Mouse (Mus musculus) forebrain, postnatal 0 days (tissue): ENCODE measurements at regions not wholly inside any gene's neighbourhood (a gene's known extent, or its start where the extent isn't known, plus 50 kb on each side); places are given as distances from the start of the nearest gene placed in this dataset.

Experiments used
- ATAC-seq: fragments of 200-750 bp; cut with Nextera tagmentation; 2 replicates; pipeline ENCODE4 v1.8.0; 2017; ENCODE audit warnings: mild to moderate bottlenecking, moderate library complexity
- DNase-seq: peaks from one replicate; pipeline ENCODE4 v3.0.0-alpha.2; 2015
- H3K27ac ChIP-seq: fragments of 300-500 bp; sonication (generic); 2 replicates; pipeline ENCODE4 v1.5.1; 2014; ENCODE audit warnings: low read depth, mild to moderate bottlenecking, antibody characterized with exemption, low read length, moderate library complexity, mixed read lengths
- H3K27me3 ChIP-seq: fragments of 300-500 bp; sonication (generic); 2 replicates; pipeline ENCODE4 v1.6.1; 2014; ENCODE audit warnings: mild to moderate bottlenecking, low read length, mixed read lengths; ENCODE audit not compliant: insufficient read depth
- H3K36me3 ChIP-seq: fragments of 300-500 bp; sonication (generic); 2 replicates; pipeline ENCODE4 v1.6.1; 2014; ENCODE audit warnings: mild to moderate bottlenecking, moderate library complexity; ENCODE audit not compliant: insufficient read depth
- H3K4me1 ChIP-seq: fragments of 300-500 bp; sonication (generic); 2 replicates; pipeline ENCODE4 v1.6.1; 2014; ENCODE audit warnings: antibody characterized with exemption; ENCODE audit not compliant: insufficient read depth
- H3K4me2 ChIP-seq: fragments of 300-500 bp; sonication (generic); 2 replicates; pipeline ENCODE4 v1.6.1; 2014; ENCODE audit warnings: low read depth, mild to moderate bottlenecking, moderate library complexity
- H3K4me3 ChIP-seq: fragments of 300-500 bp; sonication (generic); 2 replicates; pipeline ENCODE4 v1.5.1; 2014; ENCODE audit warnings: low read depth, low read length, mixed read lengths
- H3K9ac ChIP-seq: fragments of 300-500 bp; sonication (generic); 2 replicates; pipeline ENCODE4 v1.6.1; 2014; ENCODE audit warnings: mild to moderate bottlenecking
- H3K9me3 ChIP-seq: fragments of 300-500 bp; sonication (generic); 2 replicates; pipeline ENCODE4 v1.6.1; 2016; ENCODE audit warnings: low read length
- CTCF ChIP-seq: sonication (generic); IDR thresholded peaks from 2 replicates; pipeline ENCODE4 v1.5.1; 2016; ENCODE audit warnings: antibody characterized with exemption, control low read depth, low read depth
- WGBS: fragments of 180-500 bp; shearing (Covaris S2); extraction: QIAGEN DNeasy Blood & Tissue Kit; methylation state at CpG from one replicate; pipeline ENCODE4 v1.1.7; 2014; 5-methylcytosine and 5-hydroxymethylcytosine counted together

DNA sequence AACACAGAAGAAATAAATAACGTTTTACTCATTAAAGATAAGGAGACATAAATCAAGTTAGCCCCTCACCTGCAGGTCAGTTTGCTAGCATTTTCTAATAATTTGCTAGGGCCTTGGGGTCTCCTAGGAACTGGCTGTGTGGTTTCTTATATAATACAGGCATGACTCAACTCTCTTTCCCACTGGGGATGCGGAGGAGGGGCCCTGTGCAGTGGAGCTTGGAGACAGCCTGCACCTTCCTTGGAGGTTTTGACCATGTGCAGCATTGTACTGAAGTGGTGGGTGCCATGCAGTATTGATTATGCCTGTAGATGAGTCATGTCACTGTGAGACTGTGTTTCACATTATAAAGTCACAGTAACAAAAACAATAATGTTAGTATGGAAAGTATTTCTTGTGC is 61.6 kb upstream of the Sesn3 start:
- H3K4me2 ChIP-seq: no peak overlapping the region
- DNase-seq (no peak), ATAC-seq (no peak)
- no peak overlapping the region for H3K4me3 ChIP-seq
- H3K9ac ChIP-seq: no peak overlapping the region
- 86% methylated on average over 2 of the region's 2 CpGs for WGBS
- no peaks in the 10 kb centered on the region for H3K27me3 ChIP-seq
- no peaks in the 10 kb centered on the region for H3K36me3 ChIP-seq
- H3K4me1 ChIP-seq: no peaks in the 10 kb centered on the region
- no peaks in the 10 kb centered on the region for H3K9me3 ChIP-seq
- no peak overlapping the region for H3K27ac ChIP-seq
- TF ChIP-seq CTCF: no peak

DNA sequence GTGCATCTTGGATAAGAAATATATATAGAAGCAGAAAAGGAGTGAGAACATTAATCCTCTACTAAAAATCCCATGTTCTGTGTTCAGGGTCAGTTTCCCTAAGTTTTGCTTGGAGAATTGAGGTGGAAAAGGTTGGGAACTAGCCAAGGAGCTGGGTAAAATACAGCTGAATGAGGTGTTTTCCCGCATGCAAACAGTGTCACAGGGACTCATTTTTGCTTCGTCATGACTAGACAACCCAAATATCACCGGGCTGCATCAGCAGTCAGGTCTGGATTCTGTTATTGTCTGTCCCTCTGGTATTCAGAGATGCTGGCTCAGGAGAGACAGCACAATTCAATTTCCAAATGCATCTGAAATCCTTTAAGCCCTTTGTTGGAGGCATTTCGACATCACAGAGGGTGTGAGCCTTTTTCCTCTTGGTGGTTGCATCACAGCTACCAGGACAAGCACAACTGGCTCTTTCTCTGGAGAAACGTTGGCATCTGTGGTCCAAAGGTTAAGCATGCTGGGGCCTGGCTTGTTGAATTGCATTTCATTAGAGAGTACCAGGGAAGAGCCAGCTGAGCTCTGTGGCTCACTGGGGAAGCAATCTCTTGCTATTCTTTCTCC is 59.6 kb upstream of the Sesn3 start:
- no peak for TF ChIP-seq CTCF
- H3K27ac ChIP-seq: no peak overlapping the region
- no peak for DNase-seq

DNA sequence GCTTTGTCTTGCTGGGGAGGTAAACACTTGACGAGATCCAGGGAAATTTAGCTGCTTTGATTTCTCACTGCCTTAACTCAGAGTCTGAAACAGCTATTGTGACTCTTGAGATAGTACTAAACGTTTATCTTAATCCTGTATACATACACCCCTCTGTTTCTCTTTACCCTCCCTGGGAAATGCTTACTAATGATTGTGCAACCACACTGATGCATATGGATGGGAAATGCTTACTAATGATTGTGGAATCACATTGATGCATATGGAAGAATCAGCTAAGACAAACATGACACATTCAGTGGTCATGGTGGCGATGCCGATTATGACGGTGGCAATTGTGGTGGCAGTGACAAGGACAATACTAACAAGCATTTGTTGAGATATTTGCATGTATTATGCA is 58.9 kb upstream of the Sesn3 start:
- ATAC-seq (no peak), DNase-seq (no peak)
- H3K9me3 ChIP-seq: no peaks in the 10 kb centered on the region
- no peak overlapping the region for H3K9ac ChIP-seq
- H3K4me1 ChIP-seq: no peaks in the 10 kb centered on the region
- WGBS: 76% methylated on average over 5 of the region's 5 CpGs
- H3K4me3 ChIP-seq: no peak overlapping the region
- no peaks in the 10 kb centered on the region for H3K36me3 ChIP-seq
- no peak overlapping the region for H3K4me2 ChIP-seq
- no peak for TF ChIP-seq CTCF
- no peak overlapping the region for H3K27ac ChIP-seq
- H3K27me3 ChIP-seq: no peaks in the 10 kb centered on the region

More for the DNA sequence above, 59.6 kb upstream of the Sesn3 start:
- 57% methylated on average over 5 of the region's 5 CpGs for WGBS
- Histone ChIP-seq H3K27me3 (no peaks in the 10 kb centered on the region), H3K36me3 (no peaks in the 10 kb centered on the region), H3K4me3 (no peak overlapping the region), H3K4me2 (no peak overlapping the region), H3K9me3 (no peaks in the 10 kb centered on the region), H3K4me1 (no peaks in the 10 kb centered on the region), H3K9ac (no peak overlapping the region)
- no peak for ATAC-seq

DNA sequence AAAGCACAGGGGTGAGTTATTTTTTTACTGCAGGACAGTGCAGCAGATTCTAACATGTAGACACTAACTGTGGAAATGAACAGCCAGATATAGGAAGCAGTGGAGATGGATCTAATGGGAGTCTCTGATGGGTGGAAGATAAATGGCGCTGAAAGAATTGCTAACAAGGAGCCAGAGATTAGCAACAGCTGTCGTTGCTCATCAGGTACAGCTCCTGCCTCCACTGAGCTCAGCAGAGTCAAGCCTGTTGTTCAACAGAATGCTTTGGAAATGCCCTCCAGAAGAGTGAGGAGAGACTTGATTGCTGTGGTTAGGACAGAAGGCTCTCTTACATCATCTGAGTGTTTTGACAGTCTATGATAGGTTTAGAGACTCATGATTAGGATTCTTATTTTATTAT is 51.9 kb upstream of the Sesn3 start:
- no peak overlapping the region for H3K4me3 ChIP-seq
- H3K27me3 ChIP-seq: no peaks in the 10 kb centered on the region
- 70% methylated on average over 2 of the region's 2 CpGs for WGBS
- H3K27ac ChIP-seq: no peak overlapping the region
- H3K4me2 ChIP-seq: no peak overlapping the region
- no peak for TF ChIP-seq CTCF
- no peak overlapping the region for H3K9ac ChIP-seq
- H3K4me1 ChIP-seq: no peaks in the 10 kb centered on the region
- no peak for DNase-seq
- no peaks in the 10 kb centered on the region for H3K36me3 ChIP-seq
- no peaks in the 10 kb centered on the region for H3K9me3 ChIP-seq
- ATAC-seq: no peak
